Mouse (Mus musculus) liver, embryonic 14.5 days (tissue): ENCODE measurements at regions not wholly inside any gene's neighbourhood (a gene's known extent, or its start where the extent isn't known, plus 50 kb on each side); places are given as distances from the start of the nearest gene placed in this dataset.

Experiments
- CTCF ChIP-seq: IDR thresholded peaks from 2 replicates; pipeline ENCODE4 v1.5.1; 2016; ENCODE audit warnings: antibody characterized with exemption, low read depth, control low read depth
- EP300 ChIP-seq: IDR thresholded peaks from 2 replicates; pipeline ENCODE4 v1.6.1; 2016; ENCODE audit warnings: antibody characterized with exemption, low read depth

DNA sequence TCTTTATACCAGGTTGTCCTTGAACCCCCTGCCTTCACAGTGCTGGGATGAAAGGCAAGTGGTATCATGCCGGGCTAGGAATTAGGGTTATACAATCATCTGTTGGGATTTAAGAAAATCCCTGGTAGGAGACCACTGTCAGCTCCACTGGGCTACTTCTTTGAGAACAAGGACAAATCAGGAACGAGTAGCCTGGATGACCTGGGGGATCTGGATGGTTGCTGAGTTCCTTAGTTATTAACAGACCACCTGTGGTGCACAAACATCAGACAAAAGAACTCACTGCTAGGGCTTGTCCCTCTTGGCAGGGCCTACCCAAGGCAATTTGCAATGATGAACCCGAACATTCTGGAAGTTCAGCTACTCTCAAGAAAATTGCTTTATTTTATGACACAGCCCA lies 55.7 kb upstream of the Egfl6 start:
- TF ChIP-seq EP300 (no peak), CTCF (no peak)
